Comparison of ENCODE assay signal across 9 mouse cellular contexts in the genomic region with DNA sequence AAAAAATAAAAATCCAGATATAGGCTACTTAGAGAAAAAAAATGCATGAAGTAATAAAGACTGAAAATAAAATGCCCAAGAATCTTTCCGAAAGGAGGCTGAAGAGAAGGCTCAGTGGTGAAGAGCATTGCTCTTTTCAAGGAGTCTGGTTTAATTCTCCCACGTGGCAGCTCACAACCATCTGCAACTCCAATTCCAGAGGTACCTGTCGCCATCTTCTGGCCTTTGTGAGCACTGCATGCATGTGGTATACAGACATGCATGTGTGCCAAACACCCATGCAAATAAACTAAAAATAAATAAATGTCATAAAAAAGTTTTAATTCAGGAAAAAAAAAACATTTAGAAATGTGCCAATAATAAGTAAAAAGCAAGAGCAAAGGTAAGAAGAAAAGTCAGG.
A peak's percentile ranks its signal among the peaks of the same experiment; 100 is the strongest.
DNase-seq lines count a peak whose midpoint lies in the region; ATAC-seq and TF ChIP-seq lines count a peak whose summit lies in the region.
"Had no signal": no experiment of that assay in that cellular context is flagged by ENCODE, and none has a peak within 500 bp of the region (broad histone marks: within the 10 kb centered on the region; RNA-seq: fewer than 3 reads in every experiment).

No protein-coding gene starts in this region.

- peak; percentile 42 for TF ChIP-seq CTCF in left cerebral cortex, adult 2 months (IDR thresholded peaks at IDR 0.05)
- TF ChIP-seq CTCF in MEL (IDR thresholded peaks at IDR 0.05 in 2 of 3, conservative IDR thresholded peaks at IDR 0.05 in 1 of 3; ENCODE audit: control insufficient read depth in 1 of 3, insufficient read depth in 1 of 3, low read depth in 2 of 3, low read length in 3 of 3, poor library complexity in 1 of 3, severe bottlenecking in 1 of 3), result peak; percentile 82 to 98 (median 83)

- H3K4me3 ChIP-seq in left cerebral cortex, adult 2 months, result no peak overlapping the region
- H3K4me3 ChIP-seq in MEL (ENCODE audit: control insufficient read depth in 1 of 2, insufficient read depth in 1 of 2, low read depth in 2 of 2, low read length in 2 of 2), result no peak overlapping the region
- H3K4me3 ChIP-seq: lung, embryonic 15.5 days had no signal

- H3K4me1 ChIP-seq in MEL (ENCODE audit: control insufficient read depth in 1 of 2, insufficient read depth in 2 of 2, low read length in 2 of 2), result no peaks in the 10 kb centered on the region
- H3K4me1 ChIP-seq: lung, embryonic 15.5 days had no signal

- TF ChIP-seq EP300 in MEL (IDR thresholded peaks at IDR 0.05; ENCODE audit: low read depth in 1 of 2, low read length in 2 of 2), result no peak

- no peak for DNase-seq in left cerebral cortex, adult 2 months (ENCODE audit: extremely low spot score in 1 of 2, low spot score in 2 of 2)
- DNase-seq in left cerebral cortex, adult 18-20 months (ENCODE audit: low spot score in 2 of 2), result no peak
- DNase-seq in MEL (ENCODE audit: low read depth, low spot score), result peak; percentile 86
- DNase-seq in embryo, embryonic 10 days (ENCODE audit: low spot score), result peak; percentile 71
- peak; percentile 15 for DNase-seq in lung, postnatal 25 days (ENCODE audit: low spot score)
- DNase-seq in right cerebral cortex, postnatal 10 days (ENCODE audit: low spot score in 2 of 2), result no peak
- no peak for DNase-seq in right cerebral cortex, postnatal 36 days (ENCODE audit: low spot score in 2 of 2)

- no peak overlapping the region for H3K27ac ChIP-seq in left cerebral cortex, adult 2 months
- H3K27ac ChIP-seq in MEL (ENCODE audit: control insufficient read depth, low read depth, low read length), result no peak overlapping the region
- H3K27ac ChIP-seq: lung, embryonic 15.5 days had no signal

- no peak overlapping the region for H3K9ac ChIP-seq in MEL (ENCODE audit: control insufficient read depth, low read depth, low read length, poor library complexity, severe bottlenecking)
- H3K9ac ChIP-seq: lung, embryonic 15.5 days had no signal

- H3K27me3 ChIP-seq in MEL (ENCODE audit: control insufficient read depth in 1 of 2, insufficient read depth in 2 of 2, low read length in 2 of 2), result peaks cover 1 to 2% of the 10 kb centered on the region in 2 experiments
- H3K27me3 ChIP-seq: lung, embryonic 15.5 days had no signal

- H3K9me3 ChIP-seq in MEL (replicated peaks; ENCODE audit: insufficient read depth, low read length), result no peaks in the 10 kb centered on the region
- H3K9me3 ChIP-seq: lung, embryonic 15.5 days had no signal

- intact Hi-C loops in left cerebral cortex, adult 2 months (cut with DNase I), result no loop called here

- no peaks in the 10 kb centered on the region for H3K79me2 ChIP-seq in MEL (ENCODE audit: control insufficient read depth, insufficient read depth, low read length, poor library complexity)

- ATAC-seq in cerebellum, adult (ENCODE audit: insufficient number of reproducible peaks, low FRiP score, low TSS enrichment), result no peak

- no peak for TF ChIP-seq POLR2A in MEL (IDR thresholded peaks at IDR 0.05; ENCODE audit: control insufficient read depth in 1 of 2, insufficient read depth in 1 of 2, low read depth in 1 of 2, low read length in 2 of 2, poor library complexity in 1 of 2)

- TF ChIP-seq RAD21 in MEL (IDR thresholded peaks at IDR 0.05; ENCODE audit: low read depth, low read length), result peak; percentile 99

- H3K36me3 ChIP-seq in MEL (ENCODE audit: control insufficient read depth in 1 of 2, insufficient read depth in 2 of 2, low read length in 2 of 2), result no peaks in the 10 kb centered on the region
- H3K36me3 ChIP-seq: lung, embryonic 15.5 days had no signal

TF ChIP-seq in MEL, 35 proteins besides CTCF, POLR2A, EP300 and RAD21:
- TF ChIP-seq NELFE (IDR thresholded peaks at IDR 0.05; ENCODE audit: low read depth, low read length) (0 out of 2 replicates have a peak, but pooled peaks have one; percentile 25), NRF1 (IDR thresholded peaks at IDR 0.05; ENCODE audit: insufficient read depth, low read depth, low read length, poor library complexity, severe bottlenecking) (no peak), SIN3A (IDR thresholded peaks at IDR 0.05; ENCODE audit: low read length) (peak; percentile 69), ZNF384 (IDR thresholded peaks at IDR 0.05; ENCODE audit: low read depth, low read length) (peak; percentile 20; the same call in 1 of the 2 replicates), POLR2AphosphoS5 (IDR thresholded peaks at IDR 0.05; ENCODE audit: borderline replicate concordance, low read depth, low read length) (no peak), MAX (IDR thresholded peaks at IDR 0.05; ENCODE audit: low read length) (peak; percentile 95), TAL1 (IDR thresholded peaks at IDR 0.05; ENCODE audit: low read length) (no peak), USF2 (IDR thresholded peaks at IDR 0.05; ENCODE audit: borderline replicate concordance in 1 of 2, insufficient read depth in 1 of 2, low read depth in 1 of 2, low read length in 2 of 2) (no peak), MEF2A (IDR thresholded peaks at IDR 0.05; ENCODE audit: extremely low read depth, insufficient replicate concordance, low read depth, low read length, poor library complexity, severe bottlenecking) (no peak), ZKSCAN1 (IDR thresholded peaks at IDR 0.05; ENCODE audit: low read depth, low read length) (no peak), USF1 (IDR thresholded peaks at IDR 0.05; ENCODE audit: low read depth, low read length) (peak; percentile 71), POLR2AphosphoS2 (IDR thresholded peaks at IDR 0.05; ENCODE audit: low read length) (no peak), ETS1 (IDR thresholded peaks at IDR 0.05; ENCODE audit: low read depth, low read length) (no peak), MYB (IDR thresholded peaks at IDR 0.05; ENCODE audit: low read depth, low read length) (no peak), KAT2A (conservative IDR thresholded peaks at IDR 0.05; ENCODE audit: low read depth, low read length) (no peak), RCOR1 (IDR thresholded peaks at IDR 0.05; ENCODE audit: low read depth, low read length) (no peak), ZC3H11A (IDR thresholded peaks at IDR 0.05; ENCODE audit: low read depth, low read length) (peak; percentile 95), MYC (IDR thresholded peaks at IDR 0.05; ENCODE audit: low read depth, low read length) (peak; percentile 99), BHLHE40 (IDR thresholded peaks at IDR 0.05; ENCODE audit: borderline replicate concordance, low read depth, low read length) (peak; percentile 49; the same call in 1 of the 2 replicates), SMC3 (IDR thresholded peaks at IDR 0.05; ENCODE audit: low read depth, low read length) (peak; percentile 99), E2F4 (IDR thresholded peaks at IDR 0.05; ENCODE audit: borderline replicate concordance, low read depth, low read length) (no peak), ELF1 (IDR thresholded peaks at IDR 0.05; ENCODE audit: low read depth, low read length) (no peak), GABPA (IDR thresholded peaks at IDR 0.05; ENCODE audit: low read depth, low read length) (no peak), JUND (IDR thresholded peaks at IDR 0.05; ENCODE audit: low read depth, low read length) (0 out of 2 replicates have a peak, but pooled peaks have one; percentile 35), UBTF (IDR thresholded peaks at IDR 0.05; ENCODE audit: borderline replicate concordance, insufficient read depth, low read depth, low read length) (no peak), ZMIZ1 (IDR thresholded peaks at IDR 0.05; ENCODE audit: low read depth, low read length) (no peak), TCF12 (IDR thresholded peaks at IDR 0.05; ENCODE audit: low read depth, low read length) (no peak), MXI1 (IDR thresholded peaks at IDR 0.05; ENCODE audit: low read depth, low read length) (peak; percentile 94), MAZ (IDR thresholded peaks at IDR 0.05; ENCODE audit: low read depth, low read length) (no peak), CHD2 (IDR thresholded peaks at IDR 0.05; ENCODE audit: low read length) (no peak), HCFC1 (IDR thresholded peaks at IDR 0.05; ENCODE audit: low read depth, low read length) (no peak), CHD1 (IDR thresholded peaks at IDR 0.05; ENCODE audit: low read depth, low read length) (no peak), GATA1 (IDR thresholded peaks at IDR 0.05; ENCODE audit: low read depth, low read length) (no peak), MAFK (IDR thresholded peaks at IDR 0.05; ENCODE audit: borderline replicate concordance, low read depth, low read length) (no peak), TBP (IDR thresholded peaks at IDR 0.05; ENCODE audit: low read depth, low read length) (no peak)

Comparison
In these comparisons a context has a peak if more than half of its experiments do, and no peak if none do; other contexts are left out.
1. DNase-seq: peak in MEL (single experiment), embryo, embryonic 10 days (single experiment) and lung, postnatal 25 days (single experiment); none in left cerebral cortex, adult 2 months (0 of 2), left cerebral cortex, adult 18-20 months (0 of 2), right cerebral cortex, postnatal 10 days (0 of 2) and right cerebral cortex, postnatal 36 days (0 of 2).